Mouse (Mus musculus): Measurements from ENCODE around the gene Olfr1423.
"Not testable (repeated sequence)": the region's sequence is repeated elsewhere in the genome, so short reads cannot be mapped to it uniquely, and the experiment has no call there.

Olfr1423 gene

DNA sequence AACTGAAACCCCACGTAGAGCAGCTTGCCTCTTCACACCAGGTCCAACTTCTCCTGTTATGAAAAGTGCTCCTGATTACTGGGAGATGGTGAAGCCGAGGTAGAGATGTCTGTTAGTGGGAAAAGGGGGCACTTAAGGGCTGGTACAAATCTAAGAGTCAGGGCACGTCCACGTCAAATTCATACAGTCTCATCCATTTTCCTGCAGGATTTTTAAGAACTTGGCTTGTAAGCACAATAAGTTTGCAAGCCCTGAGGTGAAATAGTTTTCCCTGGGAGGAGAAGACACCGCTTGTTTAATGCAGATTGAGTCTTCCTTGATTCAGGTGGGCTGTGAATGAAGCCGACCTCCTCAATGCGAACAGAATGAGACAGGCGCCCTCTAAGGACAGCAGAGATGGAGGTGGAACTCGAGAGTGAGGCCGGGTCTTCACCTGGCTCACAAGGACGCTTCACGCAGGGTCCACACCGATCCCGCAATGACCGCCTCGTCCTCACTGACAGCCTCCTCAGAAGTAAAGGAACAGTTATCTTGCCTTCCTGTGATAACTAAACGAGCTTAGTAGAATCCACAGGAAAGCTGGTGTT lies 34.7 kb downstream of the Olfr1423 start:
- DNase-seq: peak; percentile 55

DNA sequence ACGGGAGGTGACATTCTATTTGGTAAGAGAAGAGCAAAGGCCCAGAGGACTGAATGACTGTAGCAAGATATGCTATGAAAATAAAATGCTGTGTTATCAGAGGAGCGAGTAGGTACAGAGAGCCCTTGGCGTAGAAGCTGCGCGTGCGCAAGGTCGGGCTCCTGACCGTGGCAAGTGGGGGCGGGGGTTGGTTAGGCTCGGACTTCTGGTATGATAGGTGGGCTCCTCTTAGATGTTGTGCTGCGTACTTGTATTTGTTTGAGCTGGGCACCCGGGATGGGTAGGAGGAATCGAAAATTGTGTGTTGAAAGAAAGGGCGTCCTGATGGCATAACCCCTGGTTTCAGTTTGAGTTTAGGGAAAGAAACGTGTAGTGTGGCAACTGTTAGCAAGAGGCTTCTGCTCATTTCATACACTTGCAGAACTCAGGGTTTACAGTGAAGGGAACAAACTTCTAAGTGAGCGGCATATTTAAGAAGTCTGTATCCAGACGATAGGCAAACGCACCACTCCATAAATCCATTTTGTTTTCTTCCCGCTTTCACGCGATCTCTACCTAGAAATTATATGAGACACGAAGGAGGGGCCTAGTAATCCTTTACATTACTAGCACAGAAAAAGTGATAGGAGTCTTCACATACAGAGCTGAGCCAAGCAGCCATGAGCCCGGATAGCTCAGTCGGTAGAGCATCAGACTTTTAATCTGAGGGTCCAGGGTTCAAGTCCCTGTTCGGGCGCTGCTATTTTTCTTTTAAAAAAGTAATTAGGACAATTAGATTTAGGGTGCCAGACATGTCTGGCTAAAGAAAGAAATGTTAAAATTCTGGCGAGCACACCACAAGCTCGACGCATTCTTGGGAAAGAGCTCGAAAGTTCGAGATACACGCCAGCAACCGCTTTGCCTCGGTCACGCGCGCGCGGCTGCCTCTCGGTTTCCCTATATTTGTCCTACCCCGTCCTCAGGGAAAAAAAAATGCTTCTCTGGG lies 35.4 kb downstream of the Olfr1423 start:
- peak; percentile 93 for DNase-seq

DNA sequence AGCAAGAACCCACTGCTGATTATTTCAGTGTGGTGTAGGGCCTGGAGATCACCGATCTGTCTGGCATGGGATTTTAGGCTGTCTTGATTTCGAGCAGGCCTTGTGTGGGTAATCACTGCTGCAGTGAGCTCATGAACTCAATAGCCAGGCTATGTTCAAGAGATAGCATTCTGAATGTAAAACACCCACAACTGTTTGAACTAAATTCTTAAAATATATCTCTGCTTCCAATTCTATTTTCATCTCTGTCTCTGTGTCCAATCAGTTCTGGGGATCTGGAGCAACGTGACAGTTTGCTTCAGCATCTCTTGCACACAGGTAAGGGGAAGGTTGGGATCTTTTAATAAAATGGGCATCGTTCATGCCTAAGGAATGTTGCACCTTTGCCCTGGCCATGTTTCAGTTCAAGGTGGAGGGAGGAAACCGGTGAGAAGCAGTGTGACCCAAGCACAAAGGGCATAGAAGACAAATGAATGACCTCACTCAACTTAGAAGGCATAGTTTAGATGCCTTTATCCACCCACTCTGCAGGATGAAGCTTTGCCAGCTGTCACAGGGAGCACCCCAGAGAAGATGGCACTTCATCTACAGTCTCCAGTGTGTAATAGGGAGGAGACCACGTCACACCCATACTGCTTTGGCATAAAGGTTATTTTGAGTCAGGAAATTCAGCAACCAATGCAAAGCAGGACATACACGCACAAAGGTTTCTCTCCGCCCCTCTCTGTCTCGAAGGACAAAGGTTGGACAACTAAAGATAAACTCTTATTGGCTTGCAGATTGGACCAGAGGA lies 36.7 kb downstream of the Olfr1423 start:
- DNase-seq: peak; percentile 13

DNA sequence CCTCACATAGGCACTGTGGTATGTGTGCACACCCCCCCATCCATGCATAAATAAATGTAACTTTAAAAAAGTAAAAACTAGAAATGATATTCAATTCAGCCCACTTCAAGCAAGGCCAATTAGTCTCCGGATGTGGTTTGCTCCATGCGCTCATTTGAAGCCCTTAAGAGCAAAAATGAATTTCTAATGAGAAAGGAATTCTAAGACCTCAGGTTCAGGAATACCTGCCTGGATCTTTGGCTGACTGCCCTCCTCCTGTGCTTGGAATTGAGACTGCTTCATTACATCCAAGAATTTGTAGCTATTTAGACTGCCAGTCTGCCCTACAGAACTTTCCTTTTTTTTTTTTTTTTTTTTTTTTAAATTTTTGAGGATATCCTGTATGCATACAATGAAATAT lies 37.5 kb downstream of the Olfr1423 start:
- no peak for DNase-seq

DNA sequence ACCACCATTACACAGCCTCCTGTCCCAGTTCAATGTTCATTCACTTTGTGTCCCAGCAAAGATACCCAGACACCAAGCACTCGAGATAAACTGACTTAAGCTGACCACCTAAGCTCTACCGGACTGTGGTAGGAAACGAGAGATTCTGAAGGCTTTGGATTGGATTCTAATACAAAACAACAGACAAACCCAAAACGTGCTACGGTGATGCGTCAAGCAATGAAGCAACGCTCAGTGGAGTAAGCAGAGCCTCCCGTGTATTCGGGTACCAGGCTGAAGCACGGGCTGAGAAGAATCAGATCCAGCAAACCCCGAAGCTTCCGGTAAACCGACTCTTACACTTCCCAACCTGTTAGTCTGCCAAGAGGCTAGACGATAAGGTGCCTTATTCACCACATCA lies 38.3 kb downstream of the Olfr1423 start:
- DNase-seq: no peak

DNA sequence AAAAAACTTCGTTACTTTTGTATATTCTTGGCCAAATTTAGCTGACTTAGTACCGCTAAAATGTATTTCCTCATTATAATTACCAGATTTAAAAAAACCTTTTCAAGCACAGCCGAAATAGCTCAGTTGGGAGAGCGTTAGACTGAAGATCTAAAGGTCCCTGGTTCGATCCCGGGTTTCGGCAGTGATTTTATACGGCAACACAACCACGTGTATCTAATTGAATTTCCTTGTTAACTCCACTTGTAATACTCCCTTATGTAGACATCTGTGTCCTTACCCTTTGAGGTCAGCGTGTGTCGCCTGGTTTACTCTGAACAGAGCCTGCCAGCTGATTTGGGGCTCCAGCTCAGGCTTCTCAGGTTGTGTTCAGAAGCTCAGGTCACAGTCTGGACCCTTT lies 39.0 kb downstream of the Olfr1423 start:
- DNase-seq: peak; percentile 78

DNA sequence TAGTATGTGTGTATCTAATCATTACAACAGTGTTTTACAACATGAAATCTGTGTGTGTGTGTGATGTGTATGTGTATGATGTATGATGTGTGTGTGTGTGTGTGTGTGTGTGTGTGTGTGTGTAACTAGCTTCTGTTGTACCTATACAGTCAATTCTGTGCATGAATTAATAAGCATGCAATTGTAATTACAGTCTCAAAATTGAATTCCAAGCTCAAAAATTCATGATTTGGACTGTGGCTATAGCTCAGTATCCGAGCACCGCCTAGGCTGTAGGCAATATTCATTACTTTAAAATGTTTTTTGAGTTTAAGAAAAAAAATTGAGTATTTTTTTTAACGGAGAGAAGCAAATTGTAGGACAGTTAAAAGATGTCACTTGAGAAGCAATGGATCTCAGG lies 39.4 kb downstream of the Olfr1423 start:
- no peak for DNase-seq

DNA sequence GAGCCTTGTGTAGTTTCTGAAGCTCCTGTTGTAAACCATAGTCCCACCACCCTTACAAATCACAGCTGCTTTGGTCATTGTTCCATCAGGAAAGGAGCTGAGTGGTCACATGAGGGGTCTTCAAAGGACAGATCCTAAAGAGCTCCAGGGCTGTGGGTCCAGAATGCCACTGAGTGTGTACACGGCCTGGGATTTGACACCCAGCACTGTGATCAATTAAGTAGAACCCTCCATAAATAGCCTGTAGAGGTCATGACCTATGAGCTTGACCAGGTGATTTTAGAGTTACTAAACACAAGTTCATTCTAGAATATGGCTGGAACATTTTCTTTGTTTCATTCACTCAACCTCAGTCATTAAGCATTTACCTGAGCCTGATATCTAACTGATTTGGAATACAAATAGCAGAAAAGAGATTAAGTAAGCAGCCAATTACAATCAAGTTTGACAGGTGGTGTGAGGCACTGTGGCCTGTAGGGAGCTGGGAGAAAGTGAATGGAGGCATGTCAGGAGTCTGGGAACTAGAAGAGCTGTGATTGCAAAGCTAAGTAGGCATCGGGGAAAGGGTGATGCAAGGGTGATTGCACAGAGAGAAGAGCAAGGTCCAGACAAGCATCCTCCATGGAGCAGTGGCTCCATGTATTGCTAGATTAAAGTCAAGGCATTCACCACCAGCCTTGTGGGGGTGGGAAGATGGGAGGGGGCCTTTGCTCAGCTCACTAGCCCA lies 45.2 kb downstream of the Olfr1423 start:
- no peak for DNase-seq

DNA sequence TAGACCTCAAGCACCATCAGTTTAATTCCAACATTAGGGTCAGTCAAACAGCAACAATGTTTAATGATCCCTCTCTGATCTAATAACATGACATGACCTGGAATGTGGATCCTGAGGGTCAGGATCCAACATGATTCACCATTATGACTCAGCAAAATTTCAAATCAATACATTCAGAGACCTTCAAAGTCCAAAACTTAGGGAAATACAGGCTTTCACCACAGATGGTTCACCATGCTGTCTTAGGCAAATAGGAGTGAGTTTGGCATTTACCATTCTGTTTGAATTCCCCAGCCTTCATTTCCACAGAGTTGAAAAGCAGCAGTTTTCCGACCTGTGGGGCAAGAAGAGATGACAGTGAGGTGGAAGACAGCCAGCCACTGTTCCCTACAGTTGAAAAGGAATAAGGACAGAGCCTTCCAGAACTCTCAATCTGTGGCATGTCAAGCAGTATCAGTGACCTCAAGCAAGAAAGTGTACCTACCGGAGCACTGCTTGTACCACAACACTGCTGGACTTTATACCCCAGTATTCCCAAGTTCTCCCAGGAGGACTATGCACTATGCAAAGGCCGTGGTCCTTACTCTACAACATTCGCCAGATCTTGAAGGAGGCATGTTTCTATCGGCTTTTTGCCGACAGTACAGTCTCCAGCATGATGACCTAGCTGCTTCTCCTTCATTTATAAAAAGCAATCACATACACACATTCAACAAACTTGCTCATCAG lies 46.2 kb downstream of the Olfr1423 start:
- no peak for DNase-seq

DNA sequence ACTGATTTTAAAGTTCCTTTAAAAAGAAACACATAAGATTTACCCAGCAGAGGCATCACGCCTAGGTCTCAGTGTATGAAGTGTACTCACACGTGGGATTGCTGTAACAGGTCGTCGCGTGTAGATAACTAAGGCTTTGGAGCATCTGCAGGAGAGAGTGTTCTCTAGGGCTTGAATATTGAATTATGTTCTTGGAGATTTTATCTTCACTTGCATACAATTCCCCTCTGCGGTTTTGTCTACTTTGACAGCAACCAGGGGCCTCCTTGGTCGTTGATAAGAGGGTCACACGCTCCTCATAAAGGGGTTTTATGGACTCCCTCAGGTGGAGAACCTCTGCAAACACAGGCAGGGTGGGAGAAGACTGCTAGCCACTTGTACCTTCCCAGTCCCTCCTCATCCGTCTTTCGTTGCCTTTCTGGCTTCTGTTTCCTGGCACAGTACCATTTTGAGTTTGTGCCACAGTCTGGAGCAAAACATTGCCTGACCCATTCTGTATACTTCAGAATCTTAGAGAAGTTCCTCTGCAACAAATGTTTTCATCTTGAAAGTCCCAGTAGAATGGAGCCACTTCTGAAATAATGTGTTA lies 48.6 kb downstream of the Olfr1423 start:
- no peak for DNase-seq

DNA sequence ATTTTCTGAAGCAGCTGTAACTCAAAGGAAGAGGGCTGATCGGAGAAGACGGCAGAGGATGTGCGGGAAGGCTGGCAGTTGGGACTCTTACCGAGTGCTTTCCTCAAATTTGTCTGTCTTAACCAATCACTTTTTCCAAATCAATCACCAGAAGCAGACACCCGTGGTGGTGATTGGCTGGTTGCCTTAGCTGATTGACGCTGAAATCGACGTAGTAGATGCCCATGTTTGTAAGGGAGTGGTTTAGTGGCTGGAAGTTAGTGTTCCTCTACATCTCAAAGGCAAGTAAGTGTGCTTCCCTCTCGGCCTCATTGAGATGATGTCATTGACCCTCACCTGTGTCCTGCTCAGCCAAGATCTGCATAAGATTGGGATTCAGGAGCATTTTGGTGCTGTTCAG lies 49.1 kb downstream of the Olfr1423 start:
- DNase-seq: no peak

DNA sequence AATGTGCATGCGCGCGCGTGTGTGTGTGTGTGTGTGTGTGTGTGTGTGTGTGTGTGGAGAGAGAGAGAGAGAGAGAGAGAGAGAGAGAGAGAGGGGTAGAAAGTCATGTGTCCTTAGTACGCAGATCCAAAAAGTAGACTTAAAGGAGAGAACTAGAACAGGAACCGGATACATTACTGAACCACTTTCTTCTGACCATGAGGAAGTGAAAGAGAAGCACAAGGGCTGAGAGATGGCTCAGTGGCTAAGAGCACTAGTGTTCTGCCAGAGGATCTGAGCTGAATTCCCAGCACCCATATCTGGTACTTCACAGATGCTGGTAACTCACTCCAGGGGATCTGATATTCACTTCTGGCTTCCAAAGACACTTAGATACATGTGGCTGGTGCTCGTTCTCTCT lies 51.8 kb downstream of the Olfr1423 start:
- DNase-seq: no peak

DNA sequence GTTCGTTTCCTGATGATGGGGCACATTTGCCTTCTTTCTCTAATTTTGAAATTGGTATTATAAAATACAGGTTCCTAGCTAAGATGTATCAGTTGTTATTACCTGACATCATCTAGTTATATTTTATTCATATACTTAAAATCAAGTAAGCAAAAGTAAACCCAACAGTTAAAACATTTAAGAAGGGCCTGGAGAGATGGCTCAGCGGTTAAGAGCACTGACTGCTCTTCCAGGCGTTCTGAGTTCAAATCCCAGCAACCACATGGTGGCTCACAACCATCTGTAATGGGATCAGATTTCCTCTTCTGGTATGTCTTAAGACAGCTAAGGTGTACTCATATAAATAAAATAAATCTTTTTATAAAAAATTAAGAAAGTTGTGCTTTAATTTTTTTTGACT lies 53.3 kb downstream of the Olfr1423 start:
- no peak for DNase-seq

DNA sequence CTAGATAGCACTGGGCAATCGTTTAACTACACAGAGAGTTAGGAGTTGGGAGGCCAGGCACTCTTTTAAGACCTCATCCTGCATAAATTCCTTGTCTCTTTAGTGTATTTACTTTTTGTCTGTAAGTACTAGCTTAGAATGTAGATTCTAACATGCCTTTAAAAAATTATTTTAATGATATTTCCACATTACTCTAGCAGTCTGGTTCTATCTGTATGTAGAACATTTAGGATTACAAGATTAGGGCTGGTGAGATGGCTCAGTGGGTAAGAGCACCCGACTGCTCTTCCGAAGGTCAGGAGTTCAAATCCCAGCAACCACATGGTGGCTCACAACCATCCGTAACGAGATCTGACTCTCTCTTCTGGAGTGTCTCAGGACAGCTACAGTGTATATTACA lies 56.5 kb downstream of the Olfr1423 start:
- DNase-seq: not testable (repeated sequence)
